Mouse (Mus musculus): Measurements from ENCODE around the gene Lifr. TPM values are rescaled to one million over a fixed set of nuclear protein-coding genes. Genes with fewer than 3 reads are reported as not detected.

Gene Lifr
- total RNA-seq, 2 experiments from 2014 or later, result 48.4 to 55.9 TPM

- no peak for DNase-seq
Measured at GRCm38 (mm10) chr15:7160321-7160720, 69.9 kb downstream of the Lifr start.

GRCm38 (mm10) chr15:7163851-7164250 is 73.4 kb downstream of the Lifr start:
- no peak for DNase-seq

- no peak for DNase-seq
Measured at GRCm38 (mm10) chr15:7166735-7167134, 76.3 kb downstream of the Lifr start.

- DNase-seq, result no peak
Measured at GRCm38 (mm10) chr15:7167238-7167905, 77.0 kb downstream of the Lifr start.

- no peak for DNase-seq
Measured at GRCm38 (mm10) chr15:7167906-7168532, 77.6 kb downstream of the Lifr start.

GRCm38 (mm10) chr15:7172875-7173274 is 82.5 kb downstream of the Lifr start:
- DNase-seq, result no peak

- no peak for DNase-seq
Measured at GRCm38 (mm10) chr15:7173346-7173745, 82.9 kb downstream of the Lifr start.

- no peak for DNase-seq
Measured at GRCm38 (mm10) chr15:7173776-7174175, 83.4 kb downstream of the Lifr start.

GRCm38 (mm10) chr15:7180576-7180975 is 90.2 kb downstream of the Lifr start:
- DNase-seq, result no peak

GRCm38 (mm10) chr15:7187682-7188081 is 97.3 kb downstream of the Lifr start:
- DNase-seq, result no peak

GRCm38 (mm10) chr15:7189678-7190454 is 99.5 kb downstream of the Lifr start:
- no peak for DNase-seq

- DNase-seq, result no peak
Measured at GRCm38 (mm10) chr15:7191074-7191473, 100.7 kb downstream of the Lifr start.

GRCm38 (mm10) chr15:7192582-7192981 is 102.2 kb downstream of the Lifr start:
- DNase-seq, result no peak

- DNase-seq, result no peak
Measured at GRCm38 (mm10) chr15:7194147-7194720, 103.8 kb downstream of the Lifr start.

GRCm38 (mm10) chr15:7194748-7195221 is 104.4 kb downstream of the Lifr start:
- no peak for DNase-seq

- DNase-seq, result no peak
Measured at GRCm38 (mm10) chr15:7197652-7198445, 107.4 kb downstream of the Lifr start.

GRCm38 (mm10) chr15:7198816-7199215 is 108.4 kb downstream of the Lifr start:
- DNase-seq, result no peak

GRCm38 (mm10) chr15:7200286-7200685 is 109.9 kb downstream of the Lifr start:
- no peak for DNase-seq

GRCm38 (mm10) chr15:7201421-7202380 is 111.3 kb downstream of the Lifr start:
- DNase-seq, result peak; percentile 39

- DNase-seq, result no peak
Measured at GRCm38 (mm10) chr15:7202981-7203380, 112.6 kb downstream of the Lifr start.
